Mouse (Mus musculus) kidney, embryonic 14.5 days (tissue): ENCODE measurements around the gene Gnl2. TPM values are rescaled to one million over a fixed set of nuclear protein-coding genes. Genes with fewer than 3 reads are reported as not detected.
A peak's percentile ranks its signal among the peaks of the same experiment; 100 is the strongest.

Source experiments
- ATAC-seq: fragments of 200-750 bp; cut with Nextera tagmentation; 2 replicates; pipeline ENCODE4 v1.8.0; 2017; ENCODE audit warnings: moderate number of reproducible peaks, mild to moderate bottlenecking, moderate TSS enrichment, moderate library complexity; ENCODE audit not compliant: low FRiP score, low TSS enrichment
- H3K27ac ChIP-seq: fragments of 300-500 bp; sonication (generic); 2 replicates; pipeline ENCODE4 v1.5.1; 2014; ENCODE audit warnings: low read depth, mild to moderate bottlenecking, low read length, moderate library complexity, mixed read lengths
- H3K27me3 ChIP-seq: fragments of 300-500 bp; sonication (generic); 2 replicates; pipeline ENCODE4 v1.6.1; 2014; ENCODE audit warnings: mild to moderate bottlenecking, low read length; ENCODE audit not compliant: control insufficient read depth, insufficient read depth
- H3K36me3 ChIP-seq: fragments of 300-500 bp; sonication (generic); 2 replicates; pipeline ENCODE4 v1.6.1; 2014; ENCODE audit warnings: low read length, mixed read lengths; ENCODE audit not compliant: control insufficient read depth, insufficient read depth
- H3K4me1 ChIP-seq: fragments of 300-500 bp; sonication (generic); 2 replicates; pipeline ENCODE4 v1.6.1; 2014; ENCODE audit warnings: low read length, mixed read lengths; ENCODE audit not compliant: control insufficient read depth, insufficient read depth
- H3K4me2 ChIP-seq: fragments of 300-500 bp; sonication (generic); replicated peaks from 2 replicates; pipeline ENCODE4 v1.6.1; 2014; ENCODE audit warnings: low read depth, mild to moderate bottlenecking, low read length
- H3K4me3 ChIP-seq: fragments of 300-500 bp; sonication (generic); 2 replicates; pipeline ENCODE4 v1.5.1; 2014; ENCODE audit warnings: mild to moderate bottlenecking, low read length
- H3K9ac ChIP-seq: fragments of 300-500 bp; sonication (generic); 2 replicates; pipeline ENCODE4 v1.6.1; 2014; ENCODE audit warnings: low read depth, mild to moderate bottlenecking, low read length, moderate library complexity
- H3K9me3 ChIP-seq: fragments of 300-500 bp; sonication (generic); 2 replicates; pipeline ENCODE4 v1.6.1; 2016; ENCODE audit warnings: low read length; ENCODE audit not compliant: control insufficient read depth
- WGBS: fragments of 180-500 bp; shearing (Covaris S2); extraction: QIAGEN DNeasy Blood & Tissue Kit; methylation state at CpG from one replicate; pipeline ENCODE4 v1.1.7; 2014; 5-methylcytosine and 5-hydroxymethylcytosine counted together
- polyA plus RNA-seq: library from polyadenylated mRNA; unstranded; fragments of >200 nt; fragmentation: Nextera tagmentation; extraction: Ambion mirVana; gene quantifications from 2 replicates; pipeline ENCODE4 v1.2.1, GENCODE M21; 2014

Gnl2 gene
- polyA plus RNA-seq, 1 experiment from 2014 or later: 95.5 TPM

- H3K4me3 ChIP-seq: 0 out of 2 replicates have a peak overlapping the region, but pooled peaks have one; percentile 8
- no peak overlapping the region for H3K9ac ChIP-seq
- peak overlapping the region; percentile 67 for H3K27ac ChIP-seq
- 0% methylated on average over 7 of the region's 7 CpGs for WGBS
- no peaks in the 10 kb centered on the region for H3K9me3 ChIP-seq
- no peaks in the 10 kb centered on the region for H3K36me3 ChIP-seq
- H3K4me2 ChIP-seq: peak overlapping the region; percentile 44
- ATAC-seq: no peak
- peaks cover 29% of the 10 kb centered on the region for H3K4me1 ChIP-seq
- peaks cover 46% of the 10 kb centered on the region for H3K27me3 ChIP-seq
Observed at GRCm38 (mm10) chr4:124990325-124990724, 26.1 kb upstream of the Gnl2 start.

GRCm38 (mm10) chr4:124997479-124998147, 18.8 kb upstream of the Gnl2 start:
- no peak overlapping the region for H3K4me3 ChIP-seq
- no peak for ATAC-seq
- H3K27me3 ChIP-seq: no peaks in the 10 kb centered on the region
- no peak overlapping the region for H3K27ac ChIP-seq
- no peak overlapping the region for H3K4me2 ChIP-seq
- H3K9me3 ChIP-seq: no peaks in the 10 kb centered on the region
- WGBS: 76% methylated on average over 10 of the region's 10 CpGs
- H3K4me1 ChIP-seq: no peaks in the 10 kb centered on the region; the same call in 1 of the 2 replicates
- no peak overlapping the region for H3K9ac ChIP-seq
- H3K36me3 ChIP-seq: peaks cover 2% of the 10 kb centered on the region; the same call in 1 of the 2 replicates

- Histone ChIP-seq H3K4me2 (no peak overlapping the region), H3K27ac (no peak overlapping the region), H3K36me3 (peaks cover 2% of the 10 kb centered on the region; the same call in 1 of the 2 replicates), H3K9ac (no peak overlapping the region), H3K27me3 (no peaks in the 10 kb centered on the region), H3K4me3 (no peak overlapping the region), H3K4me1 (no peaks in the 10 kb centered on the region; the same call in 1 of the 2 replicates), H3K9me3 (no peaks in the 10 kb centered on the region)
- ATAC-seq: no peak
- 82% methylated on average over 3 of the region's 3 CpGs for WGBS
Observed at GRCm38 (mm10) chr4:124999548-124999947, 16.8 kb upstream of the Gnl2 start.

GRCm38 (mm10) chr4:125002978-125003377, 13.4 kb upstream of the Gnl2 start:
- Histone ChIP-seq H3K9ac (no peak overlapping the region), H3K27me3 (peaks cover 15% of the 10 kb centered on the region), H3K27ac (no peak overlapping the region), H3K36me3 (peaks cover 2% of the 10 kb centered on the region; the same call in 1 of the 2 replicates), H3K4me3 (no peak overlapping the region), H3K9me3 (no peaks in the 10 kb centered on the region), H3K4me2 (no peak overlapping the region), H3K4me1 (no peaks in the 10 kb centered on the region; the same call in 1 of the 2 replicates)
- 29% methylated on average over 8 of the region's 8 CpGs for WGBS
- ATAC-seq: no peak

- H3K9me3 ChIP-seq: no peaks in the 10 kb centered on the region
- H3K27ac ChIP-seq: no peak overlapping the region
- no peak for ATAC-seq
- WGBS: 36% methylated on average over 12 of the region's 12 CpGs
- no peak overlapping the region for H3K9ac ChIP-seq
- H3K4me1 ChIP-seq: no peaks in the 10 kb centered on the region; the same call in 1 of the 2 replicates
- peaks cover 2% of the 10 kb centered on the region; the same call in 1 of the 2 replicates for H3K36me3 ChIP-seq
- H3K4me2 ChIP-seq: no peak overlapping the region
- no peak overlapping the region for H3K4me3 ChIP-seq
- peaks cover 19% of the 10 kb centered on the region for H3K27me3 ChIP-seq
Observed at GRCm38 (mm10) chr4:125004886-125005285, 11.5 kb upstream of the Gnl2 start.

GRCm38 (mm10) chr4:125007460-125007859, 8.9 kb upstream of the Gnl2 start:
- Histone ChIP-seq H3K36me3 (no peaks in the 10 kb centered on the region; the same call in 1 of the 2 replicates), H3K9me3 (no peaks in the 10 kb centered on the region), H3K4me3 (no peak overlapping the region), H3K4me2 (no peak overlapping the region), H3K9ac (no peak overlapping the region), H3K27ac (no peak overlapping the region), H3K4me1 (no peaks in the 10 kb centered on the region), H3K27me3 (peaks cover 19% of the 10 kb centered on the region)
- 50% methylated on average over 15 of the region's 15 CpGs for WGBS
- no peak for ATAC-seq

GRCm38 (mm10) chr4:125008220-125008619, 8.2 kb upstream of the Gnl2 start:
- Histone ChIP-seq H3K4me2 (no peak overlapping the region), H3K9ac (no peak overlapping the region), H3K9me3 (no peaks in the 10 kb centered on the region), H3K27ac (no peak overlapping the region), H3K4me1 (no peaks in the 10 kb centered on the region), H3K27me3 (peaks cover 19% of the 10 kb centered on the region), H3K4me3 (no peak overlapping the region), H3K36me3 (no peaks in the 10 kb centered on the region; the same call in 1 of the 2 replicates)
- ATAC-seq: no peak
- WGBS: 78% methylated on average over 6 of the region's 6 CpGs

GRCm38 (mm10) chr4:125008712-125009111, 7.7 kb upstream of the Gnl2 start:
- peaks cover 19% of the 10 kb centered on the region for H3K27me3 ChIP-seq
- ATAC-seq: no peak
- no peak overlapping the region for H3K4me2 ChIP-seq
- H3K9ac ChIP-seq: no peak overlapping the region
- no peaks in the 10 kb centered on the region for H3K4me1 ChIP-seq
- H3K4me3 ChIP-seq: no peak overlapping the region
- H3K27ac ChIP-seq: no peak overlapping the region
- 62% methylated on average over 8 of the region's 8 CpGs for WGBS
- H3K36me3 ChIP-seq: no peaks in the 10 kb centered on the region; the same call in 1 of the 2 replicates
- H3K9me3 ChIP-seq: no peaks in the 10 kb centered on the region

GRCm38 (mm10) chr4:125017431-125017830, 1.0 kb downstream of the Gnl2 start:
- no peaks in the 10 kb centered on the region for H3K27me3 ChIP-seq
- WGBS: 79% methylated on average over 11 of the region's 11 CpGs

More at GRCm38 (mm10) chr4:125017431-125017830, 1.0 kb downstream of the Gnl2 start:
- Histone ChIP-seq H3K27ac (no peak overlapping the region), H3K9ac (no peak overlapping the region), H3K9me3 (no peaks in the 10 kb centered on the region), H3K4me2 (no peak overlapping the region), H3K36me3 (no peaks in the 10 kb centered on the region), H3K4me1 (no peaks in the 10 kb centered on the region), H3K4me3 (no peak overlapping the region)
- no peak for ATAC-seq
